Mouse (Mus musculus): ENCODE measurements at regions not wholly inside any gene's neighbourhood (a gene's known extent, or its start where the extent isn't known, plus 50 kb on each side); places are given as distances from the start of the nearest gene placed in this dataset.

DNA sequence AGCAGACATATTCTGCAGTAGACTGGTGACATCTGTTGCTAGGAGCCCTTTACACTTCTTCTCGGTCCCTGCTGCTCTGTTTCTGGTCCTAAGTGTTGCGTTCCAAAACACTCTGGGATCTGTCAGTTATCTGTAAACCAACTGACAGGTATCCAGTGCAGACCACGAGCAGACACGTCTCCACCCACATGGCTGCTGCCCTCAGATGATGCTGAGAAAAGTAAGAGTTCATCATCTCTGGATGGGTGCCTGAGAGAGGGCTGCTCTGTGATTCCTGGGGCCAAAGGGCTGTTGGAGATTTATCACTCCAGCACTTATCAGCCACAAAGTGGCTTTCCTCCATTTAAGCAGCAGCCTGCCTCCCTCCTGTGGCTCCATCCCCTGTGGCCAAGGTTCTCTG lies 74.3 kb upstream of the Srd5a3 start:
- no peak for TF ChIP-seq POLR2A (IDR thresholded peaks at IDR 0.05; ENCODE audit: low read depth, low read length)
- TF ChIP-seq CTCF (conservative IDR thresholded peaks at IDR 0.05; ENCODE audit: insufficient read depth, insufficient read length, low read depth, low read length) = no peak
